Mouse (Mus musculus): Measurements from ENCODE around the gene Tymp. TPM values are rescaled to one million over a fixed set of nuclear protein-coding genes. Genes with fewer than 3 reads are reported as not detected.

Tymp gene
- polyA plus RNA-seq, 1 experiment: 4.1 TPM

GRCm38 (mm10) chr15:89343325-89343724, 33.5 kb downstream of the Tymp start:
- no peak for TF ChIP-seq TCF12 (IDR thresholded peaks at IDR 0.05; ENCODE audit: insufficient read depth, poor library complexity, severe bottlenecking)
- no peak for TF ChIP-seq MAX (IDR thresholded peaks at IDR 0.05; ENCODE audit: low read depth)
- no peak for TF ChIP-seq POLR2A (IDR thresholded peaks at IDR 0.05; ENCODE audit: insufficient read length, low read depth)
- TF ChIP-seq SRF (IDR thresholded peaks at IDR 0.05; ENCODE audit: control insufficient read depth, insufficient read length, low read depth): no peak
- no peak for TF ChIP-seq POLR2AphosphoS2 (IDR thresholded peaks at IDR 0.05; ENCODE audit: insufficient read length, low read depth)
- TF ChIP-seq MYOG (IDR thresholded peaks at IDR 0.05; ENCODE audit: control insufficient read depth in 1 of 3, insufficient read depth in 1 of 3, insufficient read length in 2 of 3, low read depth in 2 of 3): no peak
- Histone ChIP-seq H3K79me2 (ENCODE audit: control insufficient read depth, insufficient read depth) (no peaks in the 10 kb centered on the region), H3K36me3 (ENCODE audit: control insufficient read depth, insufficient read depth) (no peaks in the 10 kb centered on the region), H3K27me3 (ENCODE audit: control insufficient read depth, insufficient read depth, insufficient read length) (peaks cover 6% of the 10 kb centered on the region), H3K4me3 (no peak overlapping the region), H3ac (ENCODE audit: control insufficient read depth, insufficient read length) (no peak overlapping the region), H3K4me2 (ENCODE audit: low read depth) (no peak overlapping the region)

GRCm38 (mm10) chr15:89341678-89342077, 35.2 kb downstream of the Tymp start:
- no peak overlapping the region for H3K4me2 ChIP-seq (ENCODE audit: low read depth)
- H3K27me3 ChIP-seq (ENCODE audit: control insufficient read depth, insufficient read depth, insufficient read length): peaks cover 6% of the 10 kb centered on the region
- no peak for TF ChIP-seq CEBPB (IDR thresholded peaks at IDR 0.05; ENCODE audit: insufficient read depth, poor library complexity, severe bottlenecking)
- TF ChIP-seq REST (IDR thresholded peaks at IDR 0.05; ENCODE audit: insufficient read depth, insufficient read length): no peak
- no peak for TF ChIP-seq E2F4 (IDR thresholded peaks at IDR 0.05; ENCODE audit: insufficient read depth)
- TF ChIP-seq USF1 (IDR thresholded peaks at IDR 0.05; ENCODE audit: low read depth): no peak
- no peak for TF ChIP-seq POLR2AphosphoS2 (IDR thresholded peaks at IDR 0.05; ENCODE audit: insufficient read length, low read depth)
- TF ChIP-seq TCF3 (IDR thresholded peaks at IDR 0.05; ENCODE audit: insufficient read length, low read depth): no peak
- no peak for TF ChIP-seq POLR2A (IDR thresholded peaks at IDR 0.05; ENCODE audit: insufficient read length, low read depth)
- TF ChIP-seq MYOG (IDR thresholded peaks at IDR 0.05; ENCODE audit: control insufficient read depth in 1 of 3, insufficient read depth in 1 of 3, insufficient read length in 2 of 3, low read depth in 2 of 3): no peak
- TF ChIP-seq MYOD1 (IDR thresholded peaks at IDR 0.05; ENCODE audit: control insufficient read depth in 1 of 3, insufficient read length in 2 of 3, low read depth in 2 of 3): no peak
- TF ChIP-seq TCF12 (IDR thresholded peaks at IDR 0.05; ENCODE audit: insufficient read depth, poor library complexity, severe bottlenecking): no peak
- no peak for TF ChIP-seq MAX (IDR thresholded peaks at IDR 0.05; ENCODE audit: low read depth)
- TF ChIP-seq SRF (IDR thresholded peaks at IDR 0.05; ENCODE audit: control insufficient read depth, insufficient read length, low read depth): no peak
- no peak overlapping the region for H3ac ChIP-seq (ENCODE audit: control insufficient read depth, insufficient read length)
- no peak overlapping the region for H3K4me3 ChIP-seq
- H3K36me3 ChIP-seq (ENCODE audit: control insufficient read depth, insufficient read depth): no peaks in the 10 kb centered on the region
- no peaks in the 10 kb centered on the region for H3K79me2 ChIP-seq (ENCODE audit: control insufficient read depth, insufficient read depth)

DNA sequence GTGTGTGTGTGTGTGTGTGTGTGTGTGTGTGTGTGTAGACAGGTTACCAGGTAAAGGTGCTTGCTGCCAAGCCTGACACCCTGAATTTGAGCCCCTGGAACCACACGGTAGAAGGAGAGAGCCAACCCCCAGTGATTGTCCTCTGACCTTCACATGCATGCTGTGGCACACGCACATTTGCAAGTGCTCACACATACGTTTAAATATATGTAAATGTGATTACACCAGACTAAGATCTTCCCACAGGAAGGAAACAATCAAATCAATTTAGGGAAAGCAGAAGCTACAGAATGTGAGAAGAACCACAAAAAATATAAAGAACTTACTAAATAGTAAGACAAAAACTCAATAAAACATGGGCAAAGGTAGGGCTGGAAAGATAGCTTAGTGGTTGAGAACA, 36.7 kb downstream of the Tymp start:
- H3K4me2 ChIP-seq (ENCODE audit: low read depth): no peak overlapping the region
- H3ac ChIP-seq (ENCODE audit: control insufficient read depth, insufficient read length): no peak overlapping the region
- H3K4me3 ChIP-seq: no peak overlapping the region
- no peak for TF ChIP-seq USF1 (IDR thresholded peaks at IDR 0.05; ENCODE audit: low read depth)
- TF ChIP-seq MAX (IDR thresholded peaks at IDR 0.05; ENCODE audit: low read depth): no peak
- TF ChIP-seq MYOD1 (IDR thresholded peaks at IDR 0.05; ENCODE audit: control insufficient read depth in 1 of 3, insufficient read length in 2 of 3, low read depth in 2 of 3): no peak
- TF ChIP-seq E2F4 (IDR thresholded peaks at IDR 0.05; ENCODE audit: insufficient read depth): no peak
- no peak for TF ChIP-seq MYOG (IDR thresholded peaks at IDR 0.05; ENCODE audit: control insufficient read depth in 1 of 3, insufficient read depth in 1 of 3, insufficient read length in 2 of 3, low read depth in 2 of 3)
- TF ChIP-seq CEBPB (IDR thresholded peaks at IDR 0.05; ENCODE audit: insufficient read depth, poor library complexity, severe bottlenecking): no peak
- no peak for TF ChIP-seq TCF3 (IDR thresholded peaks at IDR 0.05; ENCODE audit: insufficient read length, low read depth)
- no peak for TF ChIP-seq TCF12 (IDR thresholded peaks at IDR 0.05; ENCODE audit: insufficient read depth, poor library complexity, severe bottlenecking)
- TF ChIP-seq POLR2A (IDR thresholded peaks at IDR 0.05; ENCODE audit: insufficient read length, low read depth): no peak
- no peak for TF ChIP-seq REST (IDR thresholded peaks at IDR 0.05; ENCODE audit: insufficient read depth, insufficient read length)
- peaks cover 14% of the 10 kb centered on the region for H3K27me3 ChIP-seq (ENCODE audit: control insufficient read depth, insufficient read depth, insufficient read length)
- no peaks in the 10 kb centered on the region for H3K36me3 ChIP-seq (ENCODE audit: control insufficient read depth, insufficient read depth)
- no peaks in the 10 kb centered on the region for H3K79me2 ChIP-seq (ENCODE audit: control insufficient read depth, insufficient read depth)

DNA sequence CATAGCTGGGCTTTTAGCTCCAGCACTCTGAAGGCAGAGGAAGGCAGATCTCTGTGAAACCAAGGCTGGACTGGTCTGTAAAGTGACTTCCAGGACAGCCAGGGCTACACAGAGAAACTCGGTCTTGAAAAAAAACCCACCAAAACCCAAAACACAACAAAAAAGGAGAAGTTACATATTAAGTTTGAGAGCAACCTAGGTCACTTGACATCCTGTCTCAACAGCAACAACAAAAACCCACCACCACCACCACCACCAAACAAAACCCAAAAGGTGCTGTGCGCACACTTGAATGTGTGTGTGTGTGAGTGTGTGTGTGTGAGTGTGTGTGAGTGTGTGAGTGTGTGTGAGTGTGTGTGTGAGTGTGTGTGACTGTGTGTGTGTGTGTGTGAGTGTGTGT, 37.1 kb downstream of the Tymp start:
- Histone ChIP-seq H3K4me3 (no peak overlapping the region), H3K79me2 (ENCODE audit: control insufficient read depth, insufficient read depth) (no peaks in the 10 kb centered on the region), H3K4me2 (ENCODE audit: low read depth) (no peak overlapping the region), H3K27me3 (ENCODE audit: control insufficient read depth, insufficient read depth, insufficient read length) (peaks cover 18% of the 10 kb centered on the region), H3ac (ENCODE audit: control insufficient read depth, insufficient read length) (no peak overlapping the region), H3K36me3 (ENCODE audit: control insufficient read depth, insufficient read depth) (no peaks in the 10 kb centered on the region)
- TF ChIP-seq REST (IDR thresholded peaks at IDR 0.05; ENCODE audit: insufficient read depth, insufficient read length) (no peak), POLR2AphosphoS2 (IDR thresholded peaks at IDR 0.05; ENCODE audit: insufficient read length, low read depth) (no peak), USF1 (IDR thresholded peaks at IDR 0.05; ENCODE audit: low read depth) (no peak), MYOG (IDR thresholded peaks at IDR 0.05; ENCODE audit: control insufficient read depth in 1 of 3, insufficient read depth in 1 of 3, insufficient read length in 2 of 3, low read depth in 2 of 3) (no peak), MAX (IDR thresholded peaks at IDR 0.05; ENCODE audit: low read depth) (no peak), TCF12 (IDR thresholded peaks at IDR 0.05; ENCODE audit: insufficient read depth, poor library complexity, severe bottlenecking) (no peak), E2F4 (IDR thresholded peaks at IDR 0.05; ENCODE audit: insufficient read depth) (no peak), TCF3 (IDR thresholded peaks at IDR 0.05; ENCODE audit: insufficient read length, low read depth) (no peak), SRF (IDR thresholded peaks at IDR 0.05; ENCODE audit: control insufficient read depth, insufficient read length, low read depth) (no peak)

DNA sequence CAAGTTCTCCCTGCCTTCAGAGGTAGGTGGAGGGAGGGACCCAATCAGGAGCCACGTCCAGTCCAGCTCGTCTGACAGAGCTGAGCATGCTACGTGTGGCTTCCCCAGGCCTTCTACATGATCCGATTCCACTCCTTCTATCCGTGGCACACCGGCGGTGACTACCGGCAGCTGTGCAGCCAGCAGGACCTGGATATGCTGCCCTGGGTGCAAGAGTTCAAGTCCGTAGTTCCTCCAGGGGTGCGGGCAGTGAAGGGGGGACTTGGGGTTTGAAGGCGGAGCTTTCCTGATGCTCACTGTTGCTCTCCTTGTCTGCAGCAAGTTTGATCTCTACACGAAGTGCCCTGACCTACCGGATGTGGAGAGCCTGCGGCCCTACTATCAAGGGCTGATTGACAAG, 40.4 kb downstream of the Tymp start:
- no peak overlapping the region for H3K4me2 ChIP-seq (ENCODE audit: low read depth)
- no peaks in the 10 kb centered on the region for H3K79me2 ChIP-seq (ENCODE audit: control insufficient read depth, insufficient read depth)
- no peaks in the 10 kb centered on the region for H3K36me3 ChIP-seq (ENCODE audit: control insufficient read depth, insufficient read depth)
- H3ac ChIP-seq (ENCODE audit: control insufficient read depth, insufficient read length): no peak overlapping the region
- peaks cover 32% of the 10 kb centered on the region for H3K27me3 ChIP-seq (ENCODE audit: control insufficient read depth, insufficient read depth, insufficient read length)
- no peak overlapping the region for H3K4me3 ChIP-seq
- TF ChIP-seq TCF12 (IDR thresholded peaks at IDR 0.05; ENCODE audit: insufficient read depth, poor library complexity, severe bottlenecking) (no peak), USF1 (IDR thresholded peaks at IDR 0.05; ENCODE audit: low read depth) (no peak), POLR2A (IDR thresholded peaks at IDR 0.05; ENCODE audit: insufficient read length, low read depth) (no peak), POLR2AphosphoS2 (IDR thresholded peaks at IDR 0.05; ENCODE audit: insufficient read length, low read depth) (no peak), SRF (IDR thresholded peaks at IDR 0.05; ENCODE audit: control insufficient read depth, insufficient read length, low read depth) (no peak), E2F4 (IDR thresholded peaks at IDR 0.05; ENCODE audit: insufficient read depth) (no peak), TCF3 (IDR thresholded peaks at IDR 0.05; ENCODE audit: insufficient read length, low read depth) (no peak), CEBPB (IDR thresholded peaks at IDR 0.05; ENCODE audit: insufficient read depth, poor library complexity, severe bottlenecking) (no peak), MYOG (IDR thresholded peaks at IDR 0.05; ENCODE audit: control insufficient read depth in 1 of 3, insufficient read depth in 1 of 3, insufficient read length in 2 of 3, low read depth in 2 of 3) (no peak), REST (IDR thresholded peaks at IDR 0.05; ENCODE audit: insufficient read depth, insufficient read length) (no peak), MYOD1 (IDR thresholded peaks at IDR 0.05; ENCODE audit: control insufficient read depth in 1 of 3, insufficient read length in 2 of 3, low read depth in 2 of 3) (no peak), MAX (IDR thresholded peaks at IDR 0.05; ENCODE audit: low read depth) (no peak)
